Mouse (Mus musculus) C3H10T1/2 (cell line): ENCODE measurements around the gene Dzip3. TPM values are rescaled to one million over a fixed set of nuclear protein-coding genes. Genes with fewer than 3 reads are reported as not detected.

ENCODE experiments used
- polyA plus RNA-seq, 2 experiments: library from polyadenylated mRNA; unstranded; fragments of >200 nt; fragmentation: generic; extraction: Trizol; gene quantifications; one replicate each; pipeline ENCODE4 v1.2.1; 2012; ENCODE audit warnings: missing spikeins in 2 of 2

Dzip3 gene
- polyA plus RNA-seq: 1 to 10 TPM in 1 of 2 experiments, under 1 TPM in 1; 0.19 to 1.5 TPM

GRCm38 (mm10) chr16:48993559-48994342, at the start of gene Dzip3, which contains the start of gene Cip2a:
TSS of gene Dzip3 (minus strand) at chr16:48994165.
TSS of gene Cip2a (plus strand) at chr16:48994185.

Other genes with a start within 250 kb of the Dzip3 start
- not detected for gene Trat1, start 222.1 kb downstream of the Dzip3 start, polyA plus RNA-seq
- not detected for gene Retnlb, start 177.3 kb downstream of the Dzip3 start, polyA plus RNA-seq
- not detected for gene Retnla, start 151.6 kb downstream of the Dzip3 start, polyA plus RNA-seq
- gene Retnlg, start 121.5 kb downstream of the Dzip3 start, polyA plus RNA-seq: not detected
- 1 to 10 TPM in 1 of 2 experiments, under 1 TPM in 1; 0.48 to 4.1 TPM for gene Cip2a, start within 50 bp of the Dzip3 start, polyA plus RNA-seq
- not detected for gene Myh15, start 63.3 kb upstream of the Dzip3 start, polyA plus RNA-seq